Mouse (Mus musculus) testis, postnatal 10 days (tissue): ENCODE results near the gene Pdzd2.

Experiments used
- DNase-seq: peaks from one replicate; pipeline ENCODE4 v3.0.0; 2021; ENCODE audit warnings: low spot score

The Pdzd2 gene

DNA sequence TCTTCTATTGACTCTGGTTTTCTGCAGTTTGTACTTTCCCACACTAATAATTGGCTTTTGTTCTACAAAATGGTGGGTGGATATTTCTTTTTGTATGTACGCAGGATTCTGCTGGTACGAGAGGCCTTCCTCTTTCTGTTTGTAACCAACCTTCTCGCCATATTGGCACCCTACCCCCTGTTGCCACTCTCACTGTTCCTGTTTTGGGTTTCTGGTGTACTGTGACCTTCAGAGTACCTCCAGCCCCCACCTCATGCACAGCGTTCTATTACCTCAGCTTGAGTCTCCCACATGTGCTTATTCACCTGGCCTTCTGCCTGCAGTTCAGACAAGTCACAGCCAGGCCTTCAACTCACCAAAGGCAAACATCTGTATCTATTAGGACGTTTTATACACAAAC is 389.9 kb downstream of the Pdzd2 start:
- no peak for DNase-seq

DNA sequence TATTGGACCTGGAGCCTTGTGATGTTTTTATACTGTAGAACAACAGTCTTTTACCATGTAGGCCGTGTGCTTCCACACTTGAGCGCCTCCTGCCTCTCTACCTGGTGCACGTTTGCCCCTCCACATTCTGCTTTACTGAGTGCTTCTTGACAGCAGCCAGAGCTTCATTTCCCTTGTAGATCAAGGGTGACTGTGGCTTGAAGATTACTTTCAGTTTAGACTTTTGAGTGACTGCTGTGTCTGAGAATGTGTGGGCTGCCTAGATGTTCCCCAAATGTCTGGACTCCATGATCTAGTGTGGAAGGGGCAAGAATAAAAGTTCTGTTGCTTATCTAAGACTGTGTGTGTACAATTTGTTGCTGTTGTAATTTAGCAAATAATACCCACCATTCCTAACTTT is 390.8 kb downstream of the Pdzd2 start:
- no peak for DNase-seq

DNA sequence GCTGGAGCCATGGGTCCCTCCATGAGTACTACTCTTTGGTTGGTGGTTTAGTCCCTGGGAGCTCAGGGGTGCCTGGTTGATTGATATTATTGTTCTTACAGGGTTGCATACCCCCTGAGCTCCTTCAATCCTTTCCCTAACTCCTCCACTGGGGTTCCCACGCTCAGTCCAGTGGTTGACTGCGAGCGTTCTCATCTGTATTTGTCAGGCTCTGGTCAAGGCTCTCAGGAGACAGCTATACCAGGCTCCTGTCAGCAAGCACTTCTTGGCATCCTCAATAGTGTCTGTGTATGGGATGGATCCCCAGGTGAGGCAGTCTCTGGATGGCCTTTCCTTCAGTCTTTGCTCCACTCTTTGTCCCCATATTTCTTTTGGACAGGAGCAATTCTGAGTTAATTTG is 392.8 kb downstream of the Pdzd2 start:
- DNase-seq: no peak

DNA sequence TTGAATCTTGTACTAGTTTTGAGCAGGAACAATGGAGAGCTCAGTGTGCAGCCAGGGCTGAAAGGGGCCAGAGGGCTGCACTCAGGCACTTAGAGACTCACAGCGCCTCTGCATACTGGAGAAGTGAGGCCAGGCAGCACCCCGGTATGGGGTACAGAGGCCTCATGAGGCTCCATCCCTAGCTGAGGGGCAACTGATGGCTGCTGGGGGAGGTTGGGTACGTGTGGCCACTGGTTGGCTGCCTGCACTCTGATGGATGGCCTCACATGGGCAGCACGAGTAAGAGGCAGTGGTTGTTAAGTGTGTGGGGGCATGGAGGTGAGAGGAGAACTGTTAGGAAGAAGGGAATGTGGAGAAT is 398.3 kb downstream of the Pdzd2 start:
- DNase-seq: no peak

DNA sequence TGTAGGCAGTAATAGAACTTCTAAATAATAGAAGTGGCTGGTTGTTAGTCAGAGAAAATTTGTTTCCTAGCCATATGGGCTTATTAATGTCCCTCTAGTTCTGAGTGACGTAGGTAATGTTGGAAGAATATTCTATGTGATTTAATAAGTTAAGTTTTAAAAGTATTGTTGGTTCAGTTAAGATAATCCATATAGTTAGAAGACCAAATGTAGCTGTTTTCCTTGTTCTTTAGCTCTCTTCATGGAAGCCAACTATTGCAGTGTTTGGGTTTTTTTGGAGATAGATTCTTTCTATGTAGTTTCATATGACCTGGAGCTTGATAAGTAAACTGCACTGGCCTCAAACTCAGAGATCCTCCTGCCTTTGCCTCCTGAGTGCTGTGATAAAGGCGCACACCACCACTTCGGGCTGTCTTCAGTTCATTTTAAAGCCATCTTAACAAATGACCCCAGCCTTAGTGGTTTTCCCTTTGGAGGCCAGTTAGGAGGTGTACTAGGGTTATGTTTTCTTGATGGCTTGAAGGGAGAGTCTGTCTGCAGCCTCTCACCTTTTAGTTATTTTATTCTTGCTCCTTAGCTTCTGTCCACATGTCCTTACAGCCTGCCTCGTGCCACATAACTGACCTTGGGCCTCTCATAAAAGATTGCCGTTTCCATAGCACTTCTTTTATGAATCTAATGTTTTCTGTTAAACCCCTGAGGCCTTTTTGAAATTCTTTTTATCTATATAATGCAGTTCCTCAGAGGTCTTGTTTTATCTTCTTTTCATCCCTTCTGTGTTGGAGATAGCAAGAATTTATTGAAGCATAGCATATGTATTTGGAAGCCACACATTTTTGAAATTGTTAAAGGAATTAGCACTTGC is 399.0 kb downstream of the Pdzd2 start:
- no peak for DNase-seq

DNA sequence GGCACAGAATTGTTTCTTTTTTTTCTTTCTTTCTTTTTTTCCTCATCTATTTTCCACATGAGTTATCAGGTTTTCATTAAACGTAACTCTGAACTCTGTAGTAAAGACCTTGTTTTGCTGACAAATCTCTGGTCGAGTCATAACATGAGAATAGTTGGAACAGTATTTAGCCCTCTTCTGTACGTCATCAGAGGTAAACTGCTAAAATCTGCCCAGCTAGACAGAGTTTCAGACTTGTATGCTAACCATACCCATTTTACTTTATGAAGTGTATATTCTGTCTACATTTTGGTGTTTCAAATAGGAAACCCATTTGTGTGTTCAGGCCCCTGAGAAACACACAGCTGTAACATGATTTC is 402.0 kb downstream of the Pdzd2 start:
- DNase-seq: no peak

DNA sequence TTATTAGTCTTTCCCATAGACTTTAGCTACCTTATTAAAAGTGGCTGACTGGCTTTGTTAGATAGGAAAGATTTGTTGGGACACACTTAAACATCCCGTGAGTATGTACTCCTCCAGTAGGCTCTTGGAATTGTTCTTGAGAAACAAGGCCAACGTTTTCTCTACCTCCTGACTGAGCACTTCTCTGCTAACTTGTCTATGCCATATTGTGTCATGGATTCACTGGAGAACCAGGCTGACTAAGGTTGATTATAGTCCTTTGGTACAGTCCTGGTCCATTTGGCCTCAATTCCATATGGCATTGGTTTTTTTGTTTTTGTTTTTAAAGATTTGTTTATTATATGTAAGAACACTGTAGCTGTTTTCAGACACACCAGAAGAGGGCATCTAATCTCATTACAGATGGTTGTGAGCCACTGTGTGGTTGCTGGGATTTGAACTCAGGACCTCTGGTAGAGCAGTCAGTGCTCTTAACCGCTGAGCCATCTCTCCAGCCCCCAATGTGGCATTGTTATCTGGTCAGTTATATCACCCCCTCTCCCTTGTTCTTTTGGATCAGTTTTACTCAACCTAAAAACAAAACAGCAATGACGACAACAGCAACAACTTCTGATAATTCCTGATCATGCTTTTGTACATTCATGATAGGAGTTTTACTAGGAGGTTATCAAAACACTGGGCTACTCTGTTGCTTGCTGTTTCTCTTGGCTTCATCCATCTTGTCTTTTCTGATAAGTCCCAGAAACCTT is 402.5 kb downstream of the Pdzd2 start:
- no peak for DNase-seq

DNA sequence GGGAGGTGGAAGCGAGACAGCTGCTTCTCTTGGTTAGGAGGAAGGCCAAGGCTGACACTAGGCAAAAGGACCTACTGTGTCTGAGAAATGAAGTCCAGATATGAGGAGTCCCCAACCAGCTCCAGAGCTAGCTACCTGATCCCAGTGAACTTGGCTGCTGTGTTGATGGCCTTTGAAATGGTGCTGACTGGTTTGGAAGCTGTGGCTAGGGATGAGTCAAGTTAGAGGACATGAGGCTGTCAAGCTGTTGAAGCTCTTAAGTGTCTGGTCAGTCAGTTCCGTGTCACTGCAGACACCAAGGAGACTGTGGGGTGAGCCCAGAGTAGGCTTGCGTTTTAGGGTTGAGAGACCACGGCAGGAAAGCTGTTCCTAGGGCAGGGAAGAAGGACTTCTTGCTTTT is 405.3 kb downstream of the Pdzd2 start:
- no peak for DNase-seq

DNA sequence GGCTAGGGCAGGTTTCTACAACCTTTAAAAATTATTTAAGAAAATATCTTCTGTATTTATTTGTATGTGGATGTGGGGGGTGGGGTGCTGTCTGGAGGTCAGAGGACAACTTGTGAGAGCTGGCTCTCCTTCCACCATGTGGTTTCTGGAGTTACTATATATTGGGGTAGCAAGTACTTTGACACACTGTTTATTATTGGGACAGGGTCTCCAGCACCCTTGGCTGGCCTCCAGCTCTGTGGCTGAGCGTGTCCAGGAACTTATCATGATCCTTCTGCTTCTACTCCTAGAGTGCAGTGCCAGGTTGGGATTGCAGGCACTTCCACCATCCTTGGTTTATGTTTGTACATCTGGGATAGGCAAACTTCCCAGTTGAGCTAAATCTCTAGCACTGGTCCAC is 408.4 kb downstream of the Pdzd2 start:
- peak; percentile 31 for DNase-seq

DNA sequence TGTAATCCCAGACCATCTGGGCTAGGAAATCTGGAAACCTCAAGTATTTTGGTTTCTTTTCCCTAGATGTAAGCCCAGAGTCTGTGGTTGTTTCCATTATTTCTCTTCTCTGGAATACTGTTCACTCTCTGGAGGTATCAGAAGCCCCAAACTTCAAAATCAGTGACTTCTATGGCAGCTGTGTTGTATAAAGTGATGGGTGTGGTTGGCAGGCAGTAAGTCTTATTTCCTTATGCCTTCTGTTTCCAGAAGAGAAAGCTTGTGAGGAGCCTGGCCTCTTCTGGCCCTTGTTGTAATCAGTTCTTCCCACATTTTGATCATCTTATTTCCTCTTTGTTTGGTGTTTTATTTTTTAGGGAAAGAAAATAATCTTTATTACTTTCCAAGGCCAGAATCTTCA is 408.8 kb downstream of the Pdzd2 start:
- no peak for DNase-seq

DNA sequence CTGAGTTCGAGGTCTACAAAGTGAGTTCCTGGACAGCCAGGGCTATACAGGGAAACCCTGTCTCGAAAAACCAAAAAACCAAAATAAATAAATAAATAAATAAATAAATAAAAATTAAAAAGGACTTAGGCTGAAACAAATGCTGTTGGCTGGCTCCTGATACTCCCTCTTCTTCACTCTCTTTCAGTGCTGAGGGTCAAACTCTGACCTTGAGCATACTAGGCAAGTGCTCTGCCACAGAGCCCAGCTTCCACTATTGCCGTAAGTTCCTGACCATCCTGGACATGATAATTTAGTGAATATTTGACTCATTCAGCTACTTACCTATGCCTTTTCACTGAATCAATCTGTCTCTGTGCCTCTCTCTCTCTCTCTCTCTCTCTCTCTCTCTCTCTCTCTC is 409.3 kb downstream of the Pdzd2 start:
- DNase-seq: no peak

DNA sequence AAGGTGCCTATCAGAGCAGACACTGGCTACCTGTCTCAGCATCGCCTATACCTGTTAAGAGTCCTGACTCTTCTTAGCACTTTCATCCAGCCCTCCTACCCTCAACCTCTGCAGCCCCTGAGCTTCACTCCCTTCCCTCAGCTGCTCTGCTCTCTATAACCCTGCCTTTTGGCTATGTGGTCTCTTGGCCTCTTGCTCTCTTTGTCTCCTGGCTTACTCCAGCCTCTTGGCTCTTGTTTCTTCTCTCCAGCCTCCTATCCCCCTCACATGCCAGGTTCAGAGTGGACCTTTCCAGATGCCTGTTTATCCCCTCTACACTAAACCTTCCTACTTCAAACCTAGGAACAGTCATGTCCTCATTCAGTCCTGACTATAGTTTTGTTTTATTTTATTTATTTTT is 415.4 kb downstream of the Pdzd2 start:
- no peak for DNase-seq

DNA sequence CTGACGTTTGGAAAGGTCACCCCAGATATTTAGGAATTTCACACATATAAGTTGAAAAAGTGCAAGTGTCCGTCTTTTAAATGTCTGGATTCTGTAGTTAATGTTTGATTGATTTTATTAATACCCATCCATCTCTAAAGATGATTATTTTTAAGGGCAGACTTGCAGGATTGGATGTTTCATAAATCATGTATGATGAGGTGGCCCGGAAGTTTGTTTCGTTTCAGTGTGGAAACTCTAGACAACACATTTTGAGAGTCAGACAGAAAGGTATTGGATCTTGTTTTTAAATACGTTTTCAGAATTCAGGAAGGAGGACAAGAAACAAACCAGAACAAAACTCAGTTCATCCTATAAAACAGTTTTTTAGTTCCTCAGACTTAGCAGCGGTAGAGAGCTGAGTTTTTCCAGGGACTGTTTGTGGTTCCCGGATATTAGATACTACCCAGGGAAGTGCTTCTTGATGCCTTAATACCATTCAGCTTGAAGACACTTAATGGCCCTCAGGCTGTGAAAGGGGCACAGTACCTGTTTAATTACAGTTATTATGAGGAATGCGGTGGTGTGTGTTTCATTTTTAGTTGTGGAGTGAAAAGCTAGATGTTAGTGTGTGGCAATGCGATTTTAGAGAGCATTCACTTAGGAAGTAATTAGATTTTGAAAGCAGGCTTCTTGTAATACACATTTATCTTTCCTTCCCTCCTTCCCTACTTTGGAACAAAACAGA is 416.9 kb downstream of the Pdzd2 start:
- no peak for DNase-seq

DNA sequence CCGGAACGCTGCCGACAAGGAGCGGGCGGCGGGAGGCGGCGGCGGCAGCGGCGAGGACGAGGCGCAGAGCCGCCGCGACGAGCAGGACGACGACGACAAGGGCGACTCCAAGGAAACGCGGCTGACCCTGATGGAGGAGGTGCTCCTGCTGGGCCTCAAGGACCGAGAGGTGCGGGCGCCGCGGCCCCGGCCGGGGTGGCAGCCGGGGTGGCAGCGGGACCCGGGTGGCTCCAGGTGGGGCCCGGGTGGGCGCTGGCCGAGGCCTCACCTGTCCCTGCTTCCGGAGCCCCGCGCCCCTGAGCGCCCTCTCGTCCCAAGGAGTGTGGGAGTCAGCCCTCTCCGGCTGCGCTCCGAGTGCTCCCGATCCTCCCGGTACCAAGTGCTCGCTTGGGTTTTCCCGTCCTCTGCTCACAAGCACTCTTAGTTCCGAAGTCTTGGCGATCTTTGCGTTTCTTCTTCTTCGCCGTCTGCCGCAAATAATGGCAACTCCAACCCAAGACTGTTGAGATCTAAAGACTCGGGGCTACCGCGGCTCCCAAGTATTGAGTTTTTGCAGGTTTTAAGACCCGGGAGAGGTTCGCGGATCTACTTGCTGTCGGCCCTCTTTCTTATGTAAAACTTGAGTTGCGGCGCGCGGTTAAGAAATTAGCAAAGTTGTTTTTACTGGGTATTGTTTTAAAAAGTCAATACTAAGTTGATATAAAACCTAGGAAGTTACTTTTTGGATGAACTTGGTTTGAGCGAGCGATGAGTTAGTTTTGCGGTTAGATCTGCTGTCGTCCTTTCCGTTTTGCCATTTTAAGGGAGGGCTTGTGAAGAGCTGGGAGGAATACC is 417.7 kb downstream of the Pdzd2 start, which contains the start of gene 1810049J17Rik:
TSS of gene 1810049J17Rik (minus strand) at position 112 of the 834 bp plus-strand sequence.
- peak; percentile 67 for DNase-seq

DNA sequence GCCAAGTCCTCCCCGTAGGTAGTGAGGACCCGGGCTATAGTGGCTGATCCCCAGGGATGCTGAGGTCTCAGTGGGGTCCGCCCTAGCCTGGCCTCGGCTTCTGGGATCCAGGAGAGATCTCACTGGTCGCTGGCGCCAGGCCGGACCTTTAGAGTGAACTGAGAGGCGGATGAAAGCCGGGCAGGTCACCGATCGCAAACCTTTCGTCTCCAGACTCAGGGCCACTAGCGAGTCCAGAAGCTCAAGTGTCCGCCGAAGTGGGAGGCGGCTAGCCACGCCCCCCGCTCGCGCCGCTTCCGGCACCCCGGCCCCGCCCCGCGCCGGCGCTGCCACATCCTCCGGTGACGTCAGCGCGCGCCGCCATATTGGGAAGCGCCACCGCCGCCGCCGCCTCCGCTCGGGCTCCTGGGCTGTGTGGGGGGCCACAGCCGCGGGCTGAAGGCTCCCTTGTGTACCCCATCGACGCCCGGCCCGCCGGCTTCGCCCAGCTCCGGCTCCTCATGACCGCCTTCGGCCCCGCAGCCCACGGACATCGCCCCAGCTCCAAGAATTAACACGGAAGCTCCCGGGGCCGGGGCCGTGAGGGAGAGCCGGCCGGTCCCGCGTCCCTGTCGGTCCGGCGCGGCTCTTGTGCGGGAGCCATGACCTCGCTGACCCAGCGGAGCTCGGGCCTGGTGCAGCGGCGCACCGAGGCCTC is 418.5 kb downstream of the Pdzd2 start, which contains the start of gene Golph3:
TSS of gene Golph3 (plus strand) at position 360 of the 697 bp plus-strand sequence.
- peak; percentile 99 for DNase-seq

DNA sequence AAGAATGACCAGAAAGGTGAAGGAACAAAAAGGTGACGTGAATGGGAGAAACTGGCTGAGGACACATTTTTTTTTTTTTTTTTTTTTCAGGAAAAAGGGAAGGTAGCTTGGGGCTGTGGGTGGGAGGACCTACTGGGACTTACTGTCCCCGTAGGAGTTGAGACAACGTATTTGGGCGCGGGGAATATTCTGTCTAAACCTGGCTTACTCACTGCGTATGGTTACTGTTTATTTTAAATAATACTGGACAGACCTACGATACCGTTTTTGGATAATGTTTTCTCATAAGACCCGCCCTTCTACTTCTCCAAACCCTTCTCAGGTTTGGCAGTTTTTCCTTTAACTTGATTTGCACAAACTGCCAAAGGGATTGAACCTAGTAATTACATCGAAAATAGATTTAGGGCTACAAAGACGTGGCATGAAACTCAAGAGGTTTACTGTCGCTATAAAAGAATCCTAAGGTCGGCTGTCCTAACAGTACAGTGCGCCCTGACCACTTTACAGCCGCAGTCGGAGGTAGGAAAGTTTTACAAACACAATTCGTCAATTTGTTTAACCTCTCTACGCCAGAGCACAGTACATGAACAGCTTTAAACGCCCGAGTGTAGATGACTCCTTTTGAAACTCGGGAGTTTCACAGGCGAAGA is 419.2 kb downstream of the Pdzd2 start:
- no peak for DNase-seq

DNA sequence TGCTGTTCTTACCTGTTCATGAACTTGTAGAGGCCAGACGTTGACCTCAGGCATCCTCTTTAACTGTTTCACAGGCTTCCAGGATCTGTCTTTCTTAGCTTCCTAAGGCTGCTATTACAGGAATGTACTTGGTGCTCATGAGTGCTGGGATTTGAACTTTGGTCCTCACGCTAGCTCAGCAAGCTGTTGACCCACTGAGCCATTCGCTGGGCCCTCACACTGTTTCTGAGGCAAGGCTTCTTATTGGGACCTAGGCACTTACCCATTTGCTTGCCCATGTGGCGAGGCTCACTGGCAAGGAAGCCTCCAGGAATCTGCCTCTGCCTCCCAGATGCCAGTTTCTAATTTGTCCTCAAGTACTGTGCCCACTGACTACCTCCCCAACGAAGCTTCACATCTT is 419.8 kb downstream of the Pdzd2 start:
- no peak for DNase-seq

DNA sequence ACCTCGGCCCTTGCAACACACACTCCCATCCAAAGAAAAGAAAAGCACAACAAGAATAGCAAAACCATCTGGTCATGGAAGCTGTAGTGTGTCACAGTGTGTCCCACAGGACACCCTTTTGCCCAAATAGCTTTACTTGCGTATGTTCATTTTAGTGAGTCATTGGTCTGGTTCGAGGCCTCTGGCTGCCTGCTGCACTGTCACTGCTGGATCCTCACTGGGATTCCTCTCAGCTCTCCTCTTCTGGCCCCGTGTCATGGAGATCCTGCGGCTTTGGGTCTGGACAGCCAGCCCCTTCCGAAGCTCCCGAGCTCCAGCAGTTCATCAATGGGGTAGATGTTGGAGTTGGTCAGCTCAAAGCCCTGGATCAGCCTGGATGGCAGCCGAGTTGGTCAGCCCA is 421.3 kb downstream of the Pdzd2 start:
- no peak for DNase-seq

DNA sequence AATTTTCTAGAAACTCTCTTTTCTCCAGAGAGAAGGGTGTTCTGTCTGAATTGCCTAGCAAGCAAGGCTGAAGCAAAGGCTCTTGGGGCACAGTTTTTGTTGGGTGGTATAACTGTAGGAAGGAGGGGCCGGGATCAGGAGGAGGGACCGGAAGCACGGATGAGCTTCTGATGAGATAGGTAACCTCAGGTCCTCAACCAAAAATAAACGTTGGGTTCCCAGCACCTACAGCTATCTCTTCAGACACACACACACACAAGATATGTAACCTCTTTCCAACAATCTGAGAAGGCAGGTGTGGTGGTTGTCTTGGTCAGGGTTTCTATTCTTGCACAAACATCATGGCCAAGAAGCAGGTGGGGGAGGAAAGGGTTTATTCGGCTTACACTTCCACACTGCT is 422.4 kb downstream of the Pdzd2 start:
- DNase-seq: no peak

DNA sequence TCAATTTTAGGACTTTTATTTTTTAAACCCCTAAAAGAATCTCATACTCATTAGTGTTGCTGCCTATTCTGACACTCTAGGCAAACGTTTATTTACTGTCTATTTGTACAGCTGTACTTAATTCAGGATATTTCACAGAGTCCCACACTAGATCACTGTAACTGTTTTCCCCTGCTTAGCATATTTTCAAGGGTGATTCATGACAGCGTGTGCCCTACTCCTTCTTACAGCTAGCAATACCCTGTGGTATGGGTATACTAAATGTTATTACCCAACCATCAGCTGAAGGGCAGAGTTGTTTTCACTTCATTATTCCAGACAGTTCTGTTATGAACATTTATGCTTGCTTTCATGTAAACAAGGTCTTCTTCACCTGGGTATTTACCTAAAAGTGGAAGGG is 423.7 kb downstream of the Pdzd2 start:
- no peak for DNase-seq

DNA sequence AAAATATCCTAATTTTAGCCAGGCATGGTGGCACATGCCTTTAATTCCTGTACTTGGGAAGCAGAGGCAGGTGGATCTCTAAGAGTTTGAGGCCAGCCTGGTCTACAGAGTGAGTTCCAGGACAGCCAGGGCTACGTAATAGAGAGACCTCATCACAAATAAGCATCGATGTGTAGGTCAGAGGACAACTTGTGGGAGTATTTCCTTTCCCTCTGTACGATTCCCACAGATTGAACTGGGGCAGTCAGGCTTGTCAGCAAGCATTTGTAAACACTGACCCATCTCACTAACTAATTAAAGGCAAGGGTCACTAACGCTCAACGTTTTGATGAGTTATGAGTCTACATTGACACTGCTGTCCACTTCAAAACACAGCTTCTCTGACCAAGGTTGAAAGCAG is 425.1 kb downstream of the Pdzd2 start:
- DNase-seq: no peak
